Mouse (Mus musculus) telencephalon, adult 2 months (tissue): Measurements from ENCODE around the gene Cdt1.

Experiments used
- DNase-seq: peaks from one replicate; pipeline ENCODE4 v3.0.0-alpha.2; 2011; ENCODE audit warnings: low read depth, low spot score

The Cdt1 gene

DNA sequence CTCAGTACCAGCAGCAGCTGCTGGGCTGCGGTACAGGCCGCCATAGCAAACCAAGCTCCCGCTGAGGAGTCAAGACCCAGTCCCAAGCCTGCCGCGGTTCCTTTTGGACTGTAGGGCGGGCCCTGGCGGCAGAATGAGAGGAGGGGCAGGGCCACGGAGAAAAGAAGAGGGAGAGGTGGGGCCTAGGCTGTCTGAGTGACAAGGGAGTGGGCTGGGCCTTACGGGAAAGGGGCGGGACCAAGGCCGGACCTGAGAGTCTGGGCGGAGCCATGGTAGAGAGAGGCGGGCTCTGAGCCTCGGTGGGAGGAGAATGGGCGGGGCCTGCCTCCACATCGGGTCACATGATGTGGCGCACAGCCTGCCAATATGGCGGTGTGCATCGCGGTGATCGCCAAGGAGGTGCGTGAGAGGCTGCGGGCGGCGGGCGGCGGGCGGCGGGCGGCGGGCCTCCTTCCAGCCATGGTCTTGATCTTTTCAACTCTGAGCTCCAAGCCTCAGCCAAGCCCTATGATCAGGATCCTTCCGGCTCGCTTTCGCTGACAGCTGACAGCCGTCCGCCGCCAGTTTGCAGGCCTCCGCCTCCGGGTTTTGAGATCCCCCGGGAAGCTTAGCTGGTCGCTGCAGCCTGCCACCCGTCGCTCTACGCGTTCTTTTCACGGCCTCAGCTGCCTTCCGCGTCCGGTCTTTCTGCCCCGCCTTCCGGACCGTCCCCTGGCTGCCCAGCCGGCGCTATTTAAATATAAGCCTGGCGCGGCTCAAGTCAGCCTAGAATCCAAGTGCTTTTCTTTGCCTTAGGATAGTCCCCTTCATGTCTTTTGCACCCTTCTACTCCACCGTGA lies 43.7 kb downstream of the Cdt1 start, which contains the start of the genes Galns and Trappc2l:
TSS of gene Galns (minus strand) at position 169 of the 839 bp plus-strand sequence.
TSS of gene Trappc2l (plus strand) at position 346 of the 839 bp plus-strand sequence.
- peak; percentile 97 for DNase-seq

GRCm38 (mm10) chr8:122616181-122616905 lies 48.5 kb downstream of the Cdt1 start:
- no peak for DNase-seq

- DNase-seq = no peak
Measured at GRCm38 (mm10) chr8:122617947-122618546, 50.2 kb downstream of the Cdt1 start.

GRCm38 (mm10) chr8:122618660-122619378 lies 51.0 kb downstream of the Cdt1 start:
- no peak for DNase-seq

GRCm38 (mm10) chr8:122620446-122620845 lies 52.6 kb downstream of the Cdt1 start:
- DNase-seq = no peak

- DNase-seq = no peak
Measured at GRCm38 (mm10) chr8:122622727-122623126, 54.9 kb downstream of the Cdt1 start, which contains the start of gene Pabpn1l. Pabpn1l (minus strand) TSS chr8:122622739.
